Mouse (Mus musculus) thymus, postnatal 25 days (tissue): ENCODE data around the gene Trmt61a.

ENCODE experiments used
- DNase-seq: peaks from one replicate; pipeline ENCODE4 v3.0.0; 2022

Gene Trmt61a

GRCm38 (mm10) chr12:111674850-111675486 is 2.9 kb upstream of the Trmt61a start:
- DNase-seq, result no peak

- no peak for DNase-seq
Observed at GRCm38 (mm10) chr12:111675797-111676580, 1.9 kb upstream of the Trmt61a start.

- no peak for DNase-seq
Observed at GRCm38 (mm10) chr12:111677421-111677820, 484 bp upstream of the Trmt61a start.

- DNase-seq, result no peak
Observed at GRCm38 (mm10) chr12:111678670-111678933, 697 bp downstream of the Trmt61a start.

GRCm38 (mm10) chr12:111678997-111679396 is 1.1 kb downstream of the Trmt61a start:
- no peak for DNase-seq

- no peak for DNase-seq
Observed at GRCm38 (mm10) chr12:111680661-111681060, 2.8 kb downstream of the Trmt61a start.

GRCm38 (mm10) chr12:111681305-111681704 is 3.4 kb downstream of the Trmt61a start:
- no peak for DNase-seq

- no peak for DNase-seq
Observed at GRCm38 (mm10) chr12:111682003-111682402, 4.1 kb downstream of the Trmt61a start.

GRCm38 (mm10) chr12:111682806-111683205 is 4.9 kb downstream of the Trmt61a start:
- DNase-seq, result no peak

- no peak for DNase-seq
Observed at GRCm38 (mm10) chr12:111686390-111686789, 8.5 kb downstream of the Trmt61a start.

- no peak for DNase-seq
Observed at GRCm38 (mm10) chr12:111687350-111688068, 9.6 kb downstream of the Trmt61a start.

GRCm38 (mm10) chr12:111688069-111688428 is 10.1 kb downstream of the Trmt61a start:
- no peak for DNase-seq

GRCm38 (mm10) chr12:111689426-111689825 is 11.5 kb downstream of the Trmt61a start:
- DNase-seq, result no peak

GRCm38 (mm10) chr12:111691346-111691872 is 13.5 kb downstream of the Trmt61a start:
- DNase-seq, result peak; percentile 61

- no peak for DNase-seq
Observed at GRCm38 (mm10) chr12:111692899-111693298, 15.0 kb downstream of the Trmt61a start.

- no peak for DNase-seq
Observed at GRCm38 (mm10) chr12:111693341-111694270, 15.7 kb downstream of the Trmt61a start.

GRCm38 (mm10) chr12:111694271-111694781 is 16.4 kb downstream of the Trmt61a start:
- no peak for DNase-seq

- no peak for DNase-seq
Observed at GRCm38 (mm10) chr12:111694880-111695804, 17.2 kb downstream of the Trmt61a start.

GRCm38 (mm10) chr12:111696239-111696638 is 18.3 kb downstream of the Trmt61a start:
- DNase-seq, result peak; percentile 77

- DNase-seq, result no peak
Observed at GRCm38 (mm10) chr12:111697708-111698107, 19.8 kb downstream of the Trmt61a start.

- no peak for DNase-seq
Observed at GRCm38 (mm10) chr12:111698346-111698913, 20.5 kb downstream of the Trmt61a start.
